Mouse (Mus musculus): ENCODE results near the gene Mmel1.

Gene Mmel1

GRCm38 (mm10) chr4:154942632-154943322, 73.4 kb downstream of the Mmel1 start:
- DNase-seq = no peak

- no peak for DNase-seq
These were observed 74.1 kb downstream of the Mmel1 start for GRCm38 (mm10) chr4:154943323-154944039.

DNA sequence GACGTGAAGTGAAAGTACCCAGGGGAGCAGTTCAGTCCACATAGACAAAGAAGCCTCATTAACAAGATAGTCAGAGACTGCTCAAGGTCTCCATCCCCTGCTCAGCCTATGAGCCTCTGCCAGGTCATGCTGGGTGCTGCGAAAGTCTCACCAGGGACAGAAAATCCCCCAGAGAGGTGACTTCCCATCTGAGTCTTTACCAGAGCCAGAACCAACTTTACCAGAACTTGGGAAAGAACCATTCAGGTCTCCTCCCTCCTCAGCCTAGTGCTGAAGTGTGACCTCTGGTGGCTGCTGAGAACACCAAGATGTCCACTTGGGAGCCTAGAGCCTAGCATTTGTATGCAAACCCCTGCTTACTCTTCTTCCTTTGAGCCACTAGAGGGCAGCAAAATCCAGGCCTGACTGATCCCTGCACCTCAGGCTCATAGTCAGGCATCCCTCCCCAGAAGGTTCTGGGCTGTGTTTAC, 74.8 kb downstream of the Mmel1 start:
- peak; percentile 84 to 86 for DNase-seq

All from cerebellum, postnatal 14 days (tissue).